Mouse (Mus musculus) intestine, embryonic 16.5 days (tissue): ENCODE data around the gene Gm21969. TPM values are rescaled to one million over a fixed set of nuclear protein-coding genes. Genes with fewer than 3 reads are reported as not detected.
A peak's percentile ranks its signal among the peaks of the same experiment; 100 is the strongest.

Experiments
- ATAC-seq: fragments of 200-750 bp; cut with Nextera tagmentation; 2 replicates; pipeline ENCODE4 v1.8.0; 2017; ENCODE audit warnings: moderate TSS enrichment, moderate library complexity
- H3K27ac ChIP-seq: fragments of 300-500 bp; sonication (generic); 2 replicates; pipeline ENCODE4 v1.5.1; 2014; ENCODE audit warnings: mild to moderate bottlenecking, low read length
- H3K27me3 ChIP-seq: fragments of 300-500 bp; sonication (generic); replicated peaks from 2 replicates; pipeline ENCODE4 v1.6.1; 2014; ENCODE audit warnings: low read length, control low read depth, mixed read lengths; ENCODE audit not compliant: control insufficient read depth, insufficient read depth
- H3K36me3 ChIP-seq: fragments of 300-500 bp; sonication (generic); 2 replicates; pipeline ENCODE4 v1.6.1; 2014; ENCODE audit warnings: low read length, control low read depth; ENCODE audit not compliant: control insufficient read depth, insufficient read depth
- H3K4me1 ChIP-seq: fragments of 300-500 bp; sonication (generic); 2 replicates; pipeline ENCODE4 v1.6.1; 2014; ENCODE audit warnings: low read length, control low read depth, mixed read lengths; ENCODE audit not compliant: control insufficient read depth, insufficient read depth
- H3K4me2 ChIP-seq: fragments of 300-500 bp; sonication (generic); 2 replicates; pipeline ENCODE4 v1.6.1; 2014; ENCODE audit warnings: low read depth, low read length, control low read depth
- H3K4me3 ChIP-seq: fragments of 300-500 bp; sonication (generic); 2 replicates; pipeline ENCODE4 v1.5.1; 2014; ENCODE audit warnings: mild to moderate bottlenecking, low read length
- H3K9ac ChIP-seq: fragments of 300-500 bp; sonication (generic); 2 replicates; pipeline ENCODE4 v1.6.1; 2014; ENCODE audit warnings: low read depth, low read length
- H3K9me3 ChIP-seq: fragments of 300-500 bp; sonication (generic); 2 replicates; pipeline ENCODE4 v1.6.1; 2016; ENCODE audit warnings: low read length, control low read depth; ENCODE audit not compliant: control insufficient read depth
- WGBS: fragments of 180-500 bp; shearing (Covaris S2); extraction: QIAGEN DNeasy Blood & Tissue Kit; methylation state at CpG from one replicate; pipeline ENCODE4 v1.1.7; 2014; 5-methylcytosine and 5-hydroxymethylcytosine counted together
- polyA plus RNA-seq: library from polyadenylated mRNA; unstranded; fragments of >200 nt; fragmentation: Nextera tagmentation; extraction: Ambion mirVana; gene quantifications from 2 replicates; pipeline ENCODE4 v1.2.1, GENCODE M21; 2015

Gm21969 gene
- polyA plus RNA-seq, 1 experiment from 2014 or later: not detected

DNA sequence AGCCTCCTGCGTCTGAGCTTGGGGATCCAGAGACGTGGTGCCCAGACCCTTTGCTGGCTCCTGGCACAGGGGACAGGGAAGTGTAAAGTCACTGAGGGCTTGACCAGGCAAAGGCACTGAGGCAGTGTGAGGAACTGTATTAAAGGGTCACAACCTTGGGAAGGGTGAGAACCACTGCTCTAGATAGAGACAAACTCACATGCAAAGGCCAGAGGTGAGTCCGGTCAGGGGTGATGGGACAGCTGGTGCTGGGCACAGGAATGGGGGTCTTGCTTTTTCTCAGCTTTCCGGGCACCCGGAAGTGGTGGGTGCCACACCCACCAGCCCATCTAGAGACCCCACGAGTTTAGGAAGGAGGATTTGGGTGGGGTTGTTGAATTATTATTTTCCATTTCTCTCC lies 9.6 kb upstream of the Gm21969 start:
- peaks cover 37% of the 10 kb centered on the region for H3K4me1 ChIP-seq
- H3K36me3 ChIP-seq: no peaks in the 10 kb centered on the region
- WGBS: 70% methylated on average over 6 of the region's 6 CpGs
- ATAC-seq: no peak
- no peaks in the 10 kb centered on the region for H3K27me3 ChIP-seq
- no peak overlapping the region for H3K4me3 ChIP-seq
- no peak overlapping the region for H3K9ac ChIP-seq
- H3K4me2 ChIP-seq: no peak overlapping the region
- H3K9me3 ChIP-seq: no peaks in the 10 kb centered on the region
- no peak overlapping the region for H3K27ac ChIP-seq

DNA sequence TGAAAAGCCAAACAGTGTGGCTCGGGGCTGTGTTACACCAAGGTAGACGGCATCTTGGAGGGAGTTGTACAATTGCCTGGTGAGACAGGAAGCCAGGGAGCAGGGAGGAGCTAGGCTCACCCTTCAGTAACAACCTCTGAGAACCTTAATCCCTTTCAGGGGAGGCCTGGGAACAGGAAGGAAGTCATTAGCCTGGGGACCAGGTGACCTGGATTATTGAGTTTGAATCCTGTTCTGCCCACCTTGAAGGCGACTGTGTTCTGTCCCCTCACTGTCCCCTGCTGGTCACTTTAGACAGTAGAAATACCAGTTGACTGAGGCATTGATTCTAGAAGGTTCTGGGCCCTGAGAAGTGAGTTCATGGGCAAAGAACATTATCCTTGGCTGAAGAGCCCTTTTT lies 8.9 kb upstream of the Gm21969 start:
- Histone ChIP-seq H3K4me1 (peaks cover 43% of the 10 kb centered on the region), H3K9me3 (no peaks in the 10 kb centered on the region), H3K27ac (no peak overlapping the region), H3K9ac (no peak overlapping the region), H3K4me2 (no peak overlapping the region), H3K4me3 (no peak overlapping the region), H3K36me3 (no peaks in the 10 kb centered on the region), H3K27me3 (no peaks in the 10 kb centered on the region)
- 54% methylated on average over 3 of the region's 3 CpGs for WGBS
- no peak for ATAC-seq

GRCm38 (mm10) chr4:139596715-139597114 lies 6.3 kb upstream of the Gm21969 start:
- Histone ChIP-seq H3K36me3 (no peaks in the 10 kb centered on the region), H3K27ac (no peak overlapping the region), H3K9ac (no peak overlapping the region), H3K27me3 (no peaks in the 10 kb centered on the region), H3K4me1 (peaks cover 50% of the 10 kb centered on the region), H3K4me2 (no peak overlapping the region), H3K9me3 (no peaks in the 10 kb centered on the region), H3K4me3 (no peak overlapping the region)
- WGBS: 55% methylated on average over 9 of the region's 9 CpGs
- no peak for ATAC-seq

- Histone ChIP-seq H3K27ac (peak overlapping the region; percentile 94), H3K4me1 (peaks cover 59% of the 10 kb centered on the region), H3K36me3 (no peaks in the 10 kb centered on the region), H3K9ac (peak overlapping the region; percentile 52), H3K27me3 (no peaks in the 10 kb centered on the region), H3K4me3 (no peak overlapping the region), H3K4me2 (peak overlapping the region; percentile 47; the same call in 1 of the 2 replicates), H3K9me3 (no peaks in the 10 kb centered on the region)
- no peak for ATAC-seq
- 47% methylated on average over 20 of the region's 20 CpGs for WGBS
Observed at GRCm38 (mm10) chr4:139597286-139598284, 5.4 kb upstream of the Gm21969 start.

- Histone ChIP-seq H3K4me3 (no peak overlapping the region), H3K4me2 (peak overlapping the region; percentile 47), H3K36me3 (no peaks in the 10 kb centered on the region), H3K4me1 (peaks cover 67% of the 10 kb centered on the region), H3K27me3 (no peaks in the 10 kb centered on the region), H3K9ac (peak overlapping the region; percentile 52), H3K27ac (peak overlapping the region; percentile 94), H3K9me3 (no peaks in the 10 kb centered on the region)
- no peak for ATAC-seq
- WGBS: 21% methylated on average over 13 of the region's 13 CpGs
Observed at GRCm38 (mm10) chr4:139598356-139598755, 4.6 kb upstream of the Gm21969 start.

GRCm38 (mm10) chr4:139598950-139599518 lies 4.0 kb upstream of the Gm21969 start:
- no peaks in the 10 kb centered on the region for H3K9me3 ChIP-seq
- H3K4me1 ChIP-seq: peaks cover 68% of the 10 kb centered on the region
- peak overlapping the region; percentile 94 for H3K27ac ChIP-seq
- no peaks in the 10 kb centered on the region for H3K36me3 ChIP-seq
- H3K9ac ChIP-seq: peak overlapping the region; percentile 52
- ATAC-seq: peak; percentile 76
- H3K27me3 ChIP-seq: no peaks in the 10 kb centered on the region
- WGBS: 3% methylated on average over 12 of the region's 12 CpGs
- H3K4me3 ChIP-seq: peak overlapping the region; percentile 19; the same call in 1 of the 2 replicates
- peak overlapping the region; percentile 47 for H3K4me2 ChIP-seq

GRCm38 (mm10) chr4:139601519-139602356 lies 1.2 kb upstream of the Gm21969 start:
- no peak overlapping the region for H3K4me3 ChIP-seq
- 50% methylated on average over 7 of the region's 7 CpGs for WGBS
- 0 out of 2 replicates have a peak, but pooled peaks have one; percentile 2 for ATAC-seq
- peak overlapping the region; percentile 88 for H3K27ac ChIP-seq
- H3K4me1 ChIP-seq: peaks cover 55% of the 10 kb centered on the region
- H3K9ac ChIP-seq: peak overlapping the region; percentile 21; the same call in 1 of the 2 replicates
- no peaks in the 10 kb centered on the region for H3K27me3 ChIP-seq
- no peaks in the 10 kb centered on the region for H3K9me3 ChIP-seq
- no peaks in the 10 kb centered on the region for H3K36me3 ChIP-seq
- H3K4me2 ChIP-seq: 0 out of 2 replicates have a peak overlapping the region, but pooled peaks have one; percentile 13

DNA sequence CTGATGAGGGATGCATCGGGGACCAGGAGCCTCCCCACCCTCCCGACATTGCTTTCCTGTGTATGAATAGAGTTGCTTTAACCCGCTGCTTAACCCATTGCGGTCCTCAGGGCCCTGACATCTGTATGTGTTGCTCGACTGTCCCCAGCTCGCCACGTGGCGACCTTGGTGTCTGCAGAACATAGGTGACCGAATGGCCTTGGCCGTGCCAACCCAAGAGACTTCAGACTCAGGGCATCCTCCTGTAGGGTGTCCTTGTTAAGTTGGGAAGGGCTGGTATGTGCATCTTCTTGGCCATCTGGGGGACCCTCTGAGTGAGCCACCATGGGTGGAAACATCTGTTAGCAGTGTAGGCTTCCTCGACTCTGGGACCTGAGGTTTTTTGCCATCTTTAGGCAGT lies 2.2 kb downstream of the Gm21969 start:
- no peak overlapping the region for H3K9ac ChIP-seq
- no peaks in the 10 kb centered on the region for H3K36me3 ChIP-seq
- H3K9me3 ChIP-seq: no peaks in the 10 kb centered on the region
- no peak overlapping the region for H3K4me2 ChIP-seq
- WGBS: 89% methylated on average over 11 of the region's 11 CpGs
- H3K27ac ChIP-seq: no peak overlapping the region
- no peak overlapping the region for H3K4me3 ChIP-seq
- no peaks in the 10 kb centered on the region for H3K27me3 ChIP-seq
- H3K4me1 ChIP-seq: peaks cover 23% of the 10 kb centered on the region
- ATAC-seq: no peak

DNA sequence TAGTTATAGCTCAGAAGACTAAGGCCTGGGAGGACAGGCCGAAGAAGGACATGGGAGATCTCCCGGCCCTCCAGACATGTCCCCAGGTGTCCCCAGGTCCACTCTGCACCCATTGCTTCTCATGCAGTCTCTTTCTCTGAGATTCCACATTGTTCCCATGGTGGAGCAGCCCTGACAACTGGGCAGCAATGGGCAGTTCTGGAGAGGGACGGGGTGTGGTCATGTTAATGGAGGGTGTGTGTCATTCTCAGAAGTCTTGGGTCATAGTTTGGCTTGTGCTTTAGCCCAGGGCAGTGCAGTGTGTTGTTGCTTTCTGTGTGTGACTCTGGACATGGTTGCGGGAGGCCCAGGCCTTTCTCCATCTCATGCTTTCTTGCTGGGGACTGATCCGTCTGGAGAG lies 3.7 kb downstream of the Gm21969 start:
- no peaks in the 10 kb centered on the region for H3K36me3 ChIP-seq
- 93% methylated on average over 5 of the region's 5 CpGs for WGBS
- peaks cover 18% of the 10 kb centered on the region for H3K4me1 ChIP-seq
- no peak overlapping the region for H3K27ac ChIP-seq
- H3K9ac ChIP-seq: no peak overlapping the region
- ATAC-seq: no peak
- H3K27me3 ChIP-seq: no peaks in the 10 kb centered on the region
- H3K9me3 ChIP-seq: no peaks in the 10 kb centered on the region
- H3K4me2 ChIP-seq: no peak overlapping the region
- no peak overlapping the region for H3K4me3 ChIP-seq
